Mouse (Mus musculus) MEL (cell line): ENCODE results near the gene Trit1. TPM values are rescaled to one million over a fixed set of nuclear protein-coding genes. Genes with fewer than 3 reads are reported as not detected.

Experiments used
- DNase-seq: peaks from one replicate; pipeline ENCODE4 v3.0.0; 2011; ENCODE audit warnings: low read depth, low spot score
- H3K27ac ChIP-seq: 2 replicates; pipeline ENCODE4 v1.5.1; 2012; ENCODE audit warnings: low read depth, mild to moderate bottlenecking, control low read depth, low read length, moderate library complexity; ENCODE audit not compliant: control insufficient read depth
- H3K27me3 ChIP-seq, 2 experiments: fragments of 150-350 bp in 1 of 2; sonication (generic) in 1 of 2; 2 replicates each; pipeline ENCODE4 v1.6.1; 2012; ENCODE audit warnings: low read length in 2 of 2, mild to moderate bottlenecking in 2 of 2, improper control_type of control experiment in 1 of 2, moderate library complexity in 1 of 2; ENCODE audit not compliant: insufficient read depth in 2 of 2, control insufficient read depth in 1 of 2
- H3K36me3 ChIP-seq, 2 experiments: 2 replicates each; pipeline ENCODE4 v1.6.1; 2012 to 2014; ENCODE audit warnings: low read length in 2 of 2, improper control_type of control experiment in 1 of 2, inconsistent platforms in 1 of 2, mild to moderate bottlenecking in 1 of 2; ENCODE audit not compliant: insufficient read depth in 2 of 2, control insufficient read depth in 1 of 2
- H3K4me1 ChIP-seq, 2 experiments: fragments of 150-350 bp in 1 of 2; sonication (generic) in 1 of 2; 2 replicates each; pipeline ENCODE4 v1.6.1; 2012; ENCODE audit warnings: low read length in 2 of 2, improper control_type of control experiment in 1 of 2, mild to moderate bottlenecking in 1 of 2; ENCODE audit not compliant: insufficient read depth in 2 of 2, control insufficient read depth in 1 of 2
- H3K4me3 ChIP-seq, 2 experiments: fragments of 150-350 bp in 1 of 2; sonication (generic) in 1 of 2; 2 replicates each; pipeline ENCODE4 v1.5.1; 2012; ENCODE audit warnings: low read depth in 2 of 2, low read length in 2 of 2, mild to moderate bottlenecking in 2 of 2, moderate library complexity in 2 of 2, control low read depth in 1 of 2, improper control_type of control experiment in 1 of 2; ENCODE audit not compliant: control insufficient read depth in 1 of 2, insufficient read depth in 1 of 2
- H3K79me2 ChIP-seq: 2 replicates; pipeline ENCODE4 v1.6.1; 2012; ENCODE audit warnings: mild to moderate bottlenecking, low read length, moderate library complexity; ENCODE audit not compliant: control insufficient read depth, poor library complexity, insufficient read depth
- H3K9ac ChIP-seq: 2 replicates; pipeline ENCODE4 v1.6.1; 2012; ENCODE audit warnings: low read depth, mild to moderate bottlenecking, control low read depth, low read length, moderate library complexity; ENCODE audit not compliant: control insufficient read depth, poor library complexity, severe bottlenecking
- H3K9me3 ChIP-seq: fragments of 150-350 bp; sonication (generic); replicated peaks from 2 replicates; pipeline ENCODE4 v1.6.1; 2012; ENCODE audit warnings: mild to moderate bottlenecking, low read length, improper control_type of control experiment, moderate library complexity; ENCODE audit not compliant: insufficient read depth
- BHLHE40 ChIP-seq: IDR thresholded peaks from 2 replicates; pipeline ENCODE4 v1.6.1; 2012; ENCODE audit warnings: low read depth, mild to moderate bottlenecking, inconsistent platforms, low read length, improper control_type of control experiment, borderline replicate concordance
- CTCF ChIP-seq, 3 experiments: IDR thresholded peaks in 2 of 3; conservative IDR thresholded peaks in 1 of 3; 2 replicates each; pipeline ENCODE4 v1.5.1; 2011 to 2012; ENCODE audit warnings: low read length in 3 of 3, low read depth in 2 of 3, mild to moderate bottlenecking in 2 of 3, improper control_type of control experiment in 1 of 3, inconsistent platforms in 1 of 3, mixed read lengths in 1 of 3, moderate library complexity in 1 of 3; ENCODE audit not compliant: control insufficient read depth in 1 of 3, insufficient read depth in 1 of 3, poor library complexity in 1 of 3, severe bottlenecking in 1 of 3
- E2F4 ChIP-seq: IDR thresholded peaks from 2 replicates; pipeline ENCODE4 v1.6.1; 2011; ENCODE audit warnings: low read depth, low read length, improper control_type of control experiment, borderline replicate concordance
- HCFC1 ChIP-seq: IDR thresholded peaks from 2 replicates; pipeline ENCODE4 v1.6.1; 2012; ENCODE audit warnings: low read depth, mild to moderate bottlenecking, inconsistent platforms, low read length, improper control_type of control experiment, moderate library complexity
- JUND ChIP-seq: IDR thresholded peaks from 2 replicates; pipeline ENCODE4 v1.6.1; 2011; ENCODE audit warnings: low read depth, mild to moderate bottlenecking, improper control_type of control experiment, low read length
- MAFK ChIP-seq: IDR thresholded peaks from 2 replicates; pipeline ENCODE4 v1.6.1; 2011; ENCODE audit warnings: low read depth, mild to moderate bottlenecking, low read length, improper control_type of control experiment, borderline replicate concordance
- MEF2A ChIP-seq: IDR thresholded peaks from 2 replicates; pipeline ENCODE4 v1.6.1; 2014; ENCODE audit warnings: low read depth, mild to moderate bottlenecking, inconsistent platforms, low read length, improper control_type of control experiment; ENCODE audit not compliant: poor library complexity, insufficient replicate concordance, severe bottlenecking; ENCODE audit errors: extremely low read depth
- MXI1 ChIP-seq: IDR thresholded peaks from 2 replicates; pipeline ENCODE4 v1.6.1; 2011; ENCODE audit warnings: mild to moderate bottlenecking, low read depth, low read length, improper control_type of control experiment
- MYB ChIP-seq: IDR thresholded peaks from 2 replicates; pipeline ENCODE4 v1.6.1; 2011; ENCODE audit warnings: mild to moderate bottlenecking, low read depth, low read length, improper control_type of control experiment
- MYC ChIP-seq: IDR thresholded peaks from 2 replicates; pipeline ENCODE4 v1.6.1; 2011; ENCODE audit warnings: low read depth, mild to moderate bottlenecking, low read length, improper control_type of control experiment, moderate library complexity
- POLR2A ChIP-seq, 2 experiments: IDR thresholded peaks; 2 replicates each; pipeline ENCODE4 v1.6.1; 2011 to 2012; ENCODE audit warnings: low read length in 2 of 2, mild to moderate bottlenecking in 2 of 2, control low read depth in 1 of 2, improper control_type of control experiment in 1 of 2, low read depth in 1 of 2, moderate library complexity in 1 of 2; ENCODE audit not compliant: control insufficient read depth in 1 of 2, insufficient read depth in 1 of 2, poor library complexity in 1 of 2
- POLR2AphosphoS2 ChIP-seq: IDR thresholded peaks from 2 replicates; pipeline ENCODE4 v1.6.1; 2011; ENCODE audit warnings: low read length, improper control_type of control experiment
- RAD21 ChIP-seq: IDR thresholded peaks from 2 replicates; pipeline ENCODE4 v1.6.1; 2011; ENCODE audit warnings: mild to moderate bottlenecking, low read depth, low read length, improper control_type of control experiment
- RCOR1 ChIP-seq: IDR thresholded peaks from 2 replicates; pipeline ENCODE4 v1.6.1; 2012; ENCODE audit warnings: low read depth, mild to moderate bottlenecking, inconsistent platforms, low read length, improper control_type of control experiment
- SIN3A ChIP-seq: IDR thresholded peaks from 2 replicates; pipeline ENCODE4 v1.6.1; 2012; ENCODE audit warnings: low read length, improper control_type of control experiment, inconsistent platforms
- SMC3 ChIP-seq: IDR thresholded peaks from 2 replicates; pipeline ENCODE4 v1.6.1; 2011; ENCODE audit warnings: low read depth, low read length, improper control_type of control experiment
- USF2 ChIP-seq, 2 experiments: IDR thresholded peaks; 2 replicates each; pipeline ENCODE4 v1.6.1; 2011 to 2012; ENCODE audit warnings: improper control_type of control experiment in 2 of 2, low read length in 2 of 2, borderline replicate concordance in 1 of 2, inconsistent platforms in 1 of 2, low read depth in 1 of 2, mild to moderate bottlenecking in 1 of 2; ENCODE audit not compliant: insufficient read depth in 1 of 2
- ZC3H11A ChIP-seq: IDR thresholded peaks from 2 replicates; pipeline ENCODE4 v1.6.1; 2012; ENCODE audit warnings: low read depth, mild to moderate bottlenecking, inconsistent platforms, low read length, improper control_type of control experiment
- ZMIZ1 ChIP-seq: IDR thresholded peaks from 2 replicates; pipeline ENCODE4 v1.6.1; 2012; ENCODE audit warnings: low read depth, mild to moderate bottlenecking, inconsistent platforms, low read length, improper control_type of control experiment, moderate library complexity
- polyA plus RNA-seq, 2 experiments: library from polyadenylated mRNA; stranded (reverse) in 1 of 2; unstranded in 1 of 2; fragments of >175 nt in 1 of 2; fragments of >200 nt in 1 of 2; gene quantifications; 2 replicates each; pipeline versions ENCODE4 v1.2.1 to v1.2.4; 2012; ENCODE audit warnings: low replicate concordance in 2 of 2, low read depth in 1 of 2; ENCODE audit not compliant: insufficient read length in 2 of 2, insufficient read depth in 1 of 2, missing spikeins in 1 of 2
- total RNA-seq: library from RNA; depleted of rRNA; stranded (reverse); fragments of 300-350 nt; gene quantifications from 2 replicates; pipeline ENCODE4 v1.2.3, GENCODE M21; 2012

Trit1 gene
- total and polyA plus RNA-seq, 3 experiments, result 17.9 to 19.6 TPM; not detected in 1

DNA sequence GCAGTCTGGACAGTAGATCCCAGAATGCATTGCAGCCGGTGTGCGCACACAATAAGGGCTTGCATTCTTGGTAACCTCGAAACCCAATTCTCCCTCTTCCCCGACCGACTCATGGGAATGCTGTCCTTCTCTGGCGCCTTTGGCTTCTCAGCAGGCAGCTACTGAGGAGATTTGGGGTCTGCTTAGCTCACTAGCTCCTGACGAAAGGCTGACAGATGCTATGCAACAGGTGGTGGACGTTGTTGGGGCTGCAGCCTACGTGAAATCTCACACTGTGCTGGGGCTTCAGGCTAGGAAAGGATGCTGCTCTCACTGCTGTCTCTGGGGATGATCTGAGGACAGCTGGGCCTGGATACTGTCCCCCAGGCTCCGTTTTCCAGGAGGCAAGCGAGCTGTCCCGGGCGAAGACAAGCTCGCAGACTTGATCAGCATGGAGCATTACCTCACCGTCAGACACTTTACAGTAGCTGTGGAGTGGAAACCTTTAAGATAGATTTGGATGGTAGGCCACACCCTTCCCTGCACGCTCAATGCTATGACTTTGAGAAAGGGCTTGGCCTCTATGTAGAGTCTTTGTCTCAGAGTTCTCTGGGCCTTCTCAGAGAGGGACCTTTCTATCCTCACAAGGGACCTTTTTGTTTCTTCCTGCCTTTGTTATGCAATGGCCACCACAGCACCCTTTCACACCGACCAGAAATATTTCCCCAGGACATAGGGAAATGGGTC lies 15.6 kb upstream of the Trit1 start:
- H3K27ac ChIP-seq, result no peak overlapping the region
- peaks cover 3 to 11% of the 10 kb centered on the region in 2 experiments; a peak in 3 of 4 replicates for H3K27me3 ChIP-seq
- TF ChIP-seq RAD21, result no peak
- no peak for TF ChIP-seq E2F4
- TF ChIP-seq CTCF (IDR thresholded peaks at IDR 0.05 in 2 of 3, conservative IDR thresholded peaks at IDR 0.05 in 1 of 3; ENCODE audit: control insufficient read depth in 1 of 3, insufficient read depth in 1 of 3, low read depth in 2 of 3, low read length in 3 of 3, poor library complexity in 1 of 3, severe bottlenecking in 1 of 3), result no peak
- no peak for TF ChIP-seq SIN3A
- TF ChIP-seq HCFC1, result no peak
- no peak for TF ChIP-seq MYB
- no peak for TF ChIP-seq MAFK
- TF ChIP-seq ZC3H11A, result no peak
- TF ChIP-seq SMC3, result no peak
- TF ChIP-seq RCOR1, result no peak
- no peak for TF ChIP-seq ZMIZ1
- no peak for TF ChIP-seq POLR2AphosphoS2
- no peak for TF ChIP-seq MEF2A
- no peak for TF ChIP-seq POLR2A (IDR thresholded peaks at IDR 0.05; ENCODE audit: control insufficient read depth in 1 of 2, insufficient read depth in 1 of 2, low read depth in 1 of 2, low read length in 2 of 2, poor library complexity in 1 of 2)
- TF ChIP-seq MXI1, result no peak
- no peak for TF ChIP-seq JUND
- no peak for TF ChIP-seq MYC
- TF ChIP-seq BHLHE40, result no peak
- no peak for TF ChIP-seq USF2 (IDR thresholded peaks at IDR 0.05; ENCODE audit: borderline replicate concordance in 1 of 2, insufficient read depth in 1 of 2, low read depth in 1 of 2, low read length in 2 of 2)
- TF ChIP-seq, all 39 proteins: peak for 0
- Histone ChIP-seq H3K9me3 (no peaks in the 10 kb centered on the region), H3K4me1 (no peaks in the 10 kb centered on the region), H3K9ac (no peak overlapping the region), H3K79me2 (no peaks in the 10 kb centered on the region), H3K4me3 (no peak overlapping the region), H3K36me3 (no peaks in the 10 kb centered on the region)
- no peak for DNase-seq
